Mouse (Mus musculus): ENCODE results near the gene Grik4. TPM values are rescaled to one million over a fixed set of nuclear protein-coding genes. Genes with fewer than 3 reads are reported as not detected.

Grik4 gene
- polyA plus RNA-seq, 2 experiments from 2014 or later, result 0.08 TPM; not detected in 1

- ATAC-seq, result no peak
Measured at GRCm38 (mm10) chr9:42555186-42555585, 389.1 kb downstream of the Grik4 start.

GRCm38 (mm10) chr9:42550116-42550515, 394.2 kb downstream of the Grik4 start:
- no peak for ATAC-seq

GRCm38 (mm10) chr9:42548981-42549380, 395.3 kb downstream of the Grik4 start:
- ATAC-seq, result no peak

GRCm38 (mm10) chr9:42544521-42544920, 399.8 kb downstream of the Grik4 start:
- no peak for ATAC-seq

GRCm38 (mm10) chr9:42533491-42533890, 410.8 kb downstream of the Grik4 start:
- no peak for ATAC-seq

- no peak for ATAC-seq
Measured at GRCm38 (mm10) chr9:42533041-42533440, 411.3 kb downstream of the Grik4 start.

GRCm38 (mm10) chr9:42531951-42532350, 412.3 kb downstream of the Grik4 start:
- no peak for ATAC-seq

GRCm38 (mm10) chr9:42530221-42531152, 413.8 kb downstream of the Grik4 start:
- ATAC-seq, result no peak

- no peak for ATAC-seq
Measured at GRCm38 (mm10) chr9:42520587-42521084, 423.7 kb downstream of the Grik4 start.

- no peak for ATAC-seq
Measured at GRCm38 (mm10) chr9:42518163-42518562, 426.1 kb downstream of the Grik4 start.

GRCm38 (mm10) chr9:42513159-42513558, 431.1 kb downstream of the Grik4 start:
- no peak for ATAC-seq

GRCm38 (mm10) chr9:42512312-42512711, 432.0 kb downstream of the Grik4 start:
- no peak for ATAC-seq

- no peak for ATAC-seq
Measured at GRCm38 (mm10) chr9:42508235-42508634, 436.1 kb downstream of the Grik4 start.

- ATAC-seq, result no peak
Measured at GRCm38 (mm10) chr9:42507709-42508108, 436.6 kb downstream of the Grik4 start, which contains the start of gene Tbcel. Gene Tbcel (minus strand): TSS chr9:42507809.

GRCm38 (mm10) chr9:42507022-42507421, 437.3 kb downstream of the Grik4 start:
- no peak for ATAC-seq

GRCm38 (mm10) chr9:42504971-42505510, 439.3 kb downstream of the Grik4 start:
- ATAC-seq, result no peak

GRCm38 (mm10) chr9:42504559-42504958, 439.7 kb downstream of the Grik4 start:
- ATAC-seq, result no peak

GRCm38 (mm10) chr9:42503709-42504108, 440.6 kb downstream of the Grik4 start:
- no peak for ATAC-seq

GRCm38 (mm10) chr9:42496296-42496695, 448.0 kb downstream of the Grik4 start:
- ATAC-seq, result no peak

GRCm38 (mm10) chr9:42491780-42492179, 452.5 kb downstream of the Grik4 start:
- ATAC-seq, result no peak

GRCm38 (mm10) chr9:42490589-42491382, 453.5 kb downstream of the Grik4 start:
- ATAC-seq, result no peak

GRCm38 (mm10) chr9:42488071-42488470, 456.2 kb downstream of the Grik4 start:
- peak; percentile 49 for ATAC-seq

GRCm38 (mm10) chr9:42486913-42487312, 457.4 kb downstream of the Grik4 start:
- ATAC-seq, result no peak
